Mouse (Mus musculus): ENCODE results near the gene Gas2l3. TPM values are rescaled to one million over a fixed set of nuclear protein-coding genes. Genes with fewer than 3 reads are reported as not detected.

Gene Gas2l3
- polyA plus RNA-seq, 1 experiment, result 0.11 TPM

- Histone ChIP-seq H3K36me3 (ENCODE audit: control insufficient read depth) (no peaks in the 10 kb centered on the region), H3K9me3 (ENCODE audit: control insufficient read depth, low read length) (no peaks in the 10 kb centered on the region), H3K4me1 (ENCODE audit: control insufficient read depth) (peaks cover 2% of the 10 kb centered on the region), H3K4me3 (replicated peaks) (no peak overlapping the region), H3K27me3 (ENCODE audit: control insufficient read depth) (no peaks in the 10 kb centered on the region)
- TF ChIP-seq TAL1 (IDR thresholded peaks at IDR 0.05; ENCODE audit: low read length), result no peak
- no peak for TF ChIP-seq GATA1 (IDR thresholded peaks at IDR 0.05; ENCODE audit: low read length)
Measured at GRCm38 (mm10) chr10:89391571-89392163, 52.1 kb downstream of the Gas2l3 start.

DNA sequence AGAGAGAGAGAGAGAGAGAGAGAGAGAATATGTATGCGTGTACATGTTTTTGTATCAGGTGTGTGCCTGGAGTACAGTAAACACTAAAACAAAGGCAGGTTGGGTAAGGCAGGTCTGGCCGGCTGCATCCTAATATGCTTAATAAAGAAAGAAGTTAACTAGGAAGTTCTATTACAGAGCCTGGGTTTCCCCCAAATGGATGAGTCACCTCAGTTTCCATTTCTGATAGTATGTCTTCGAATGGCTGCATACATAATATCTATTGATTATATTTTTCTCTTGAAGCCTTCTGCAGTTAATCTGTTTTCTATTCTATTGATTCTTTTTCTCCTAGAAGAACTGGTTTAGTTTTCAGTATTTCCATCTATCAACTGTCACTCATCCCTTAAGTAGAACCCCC lies 57.3 kb downstream of the Gas2l3 start:
- H3K36me3 ChIP-seq (ENCODE audit: control insufficient read depth), result no peaks in the 10 kb centered on the region
- no peaks in the 10 kb centered on the region for H3K9me3 ChIP-seq (ENCODE audit: control insufficient read depth, low read length)
- H3K4me3 ChIP-seq (replicated peaks), result no peak overlapping the region
- no peaks in the 10 kb centered on the region for H3K27me3 ChIP-seq (ENCODE audit: control insufficient read depth)
- no peak for TF ChIP-seq GATA1 (IDR thresholded peaks at IDR 0.05; ENCODE audit: low read length)
- TF ChIP-seq TAL1 (IDR thresholded peaks at IDR 0.05; ENCODE audit: low read length), result no peak
- no peaks in the 10 kb centered on the region for H3K4me1 ChIP-seq (ENCODE audit: control insufficient read depth)

GRCm38 (mm10) chr10:89383462-89383861 lies 60.3 kb downstream of the Gas2l3 start:
- Histone ChIP-seq H3K4me3 (replicated peaks) (no peak overlapping the region), H3K36me3 (ENCODE audit: control insufficient read depth) (no peaks in the 10 kb centered on the region), H3K27me3 (ENCODE audit: control insufficient read depth) (no peaks in the 10 kb centered on the region), H3K9me3 (ENCODE audit: control insufficient read depth, low read length) (no peaks in the 10 kb centered on the region), H3K4me1 (ENCODE audit: control insufficient read depth) (no peaks in the 10 kb centered on the region)
- no peak for TF ChIP-seq TAL1 (IDR thresholded peaks at IDR 0.05; ENCODE audit: low read length)

- Histone ChIP-seq H3K4me1 (ENCODE audit: control insufficient read depth) (no peaks in the 10 kb centered on the region), H3K36me3 (ENCODE audit: control insufficient read depth) (no peaks in the 10 kb centered on the region), H3K4me3 (replicated peaks) (no peak overlapping the region), H3K9me3 (ENCODE audit: control insufficient read depth, low read length) (no peaks in the 10 kb centered on the region), H3K27me3 (ENCODE audit: control insufficient read depth) (no peaks in the 10 kb centered on the region)
- TF ChIP-seq TAL1 (IDR thresholded peaks at IDR 0.05; ENCODE audit: low read length) (no peak), GATA1 (IDR thresholded peaks at IDR 0.05; ENCODE audit: low read length) (no peak)
Measured at GRCm38 (mm10) chr10:89377750-89378149, 66.0 kb downstream of the Gas2l3 start.

DNA sequence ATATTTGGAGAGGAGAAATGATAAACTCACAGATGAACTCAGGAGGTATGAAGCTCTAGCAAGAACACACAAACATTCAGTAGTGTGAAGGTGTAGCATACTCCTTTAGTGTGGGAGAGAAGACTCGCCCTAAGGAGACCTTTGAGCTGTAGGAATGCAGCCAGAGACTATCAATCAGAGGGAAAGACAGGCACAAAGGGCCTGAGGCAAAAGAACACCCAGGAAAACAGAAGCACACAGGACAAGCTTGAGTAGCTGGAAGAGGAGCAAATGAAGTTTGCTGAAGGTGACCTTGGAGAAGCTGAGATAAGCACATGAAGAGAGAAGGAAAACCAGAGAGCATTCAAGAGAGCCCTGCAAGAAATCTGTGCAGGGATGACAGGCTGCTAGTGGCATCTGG lies 73.7 kb downstream of the Gas2l3 start:
- no peaks in the 10 kb centered on the region for H3K4me1 ChIP-seq (ENCODE audit: control insufficient read depth)
- H3K4me3 ChIP-seq (replicated peaks), result no peak overlapping the region
- no peaks in the 10 kb centered on the region for H3K36me3 ChIP-seq (ENCODE audit: control insufficient read depth)
- H3K27me3 ChIP-seq (ENCODE audit: control insufficient read depth), result no peaks in the 10 kb centered on the region
- H3K9me3 ChIP-seq (ENCODE audit: control insufficient read depth, low read length), result no peaks in the 10 kb centered on the region
- TF ChIP-seq TAL1 (IDR thresholded peaks at IDR 0.05; ENCODE audit: low read length) (no peak), GATA1 (IDR thresholded peaks at IDR 0.05; ENCODE audit: low read length) (no peak)

DNA sequence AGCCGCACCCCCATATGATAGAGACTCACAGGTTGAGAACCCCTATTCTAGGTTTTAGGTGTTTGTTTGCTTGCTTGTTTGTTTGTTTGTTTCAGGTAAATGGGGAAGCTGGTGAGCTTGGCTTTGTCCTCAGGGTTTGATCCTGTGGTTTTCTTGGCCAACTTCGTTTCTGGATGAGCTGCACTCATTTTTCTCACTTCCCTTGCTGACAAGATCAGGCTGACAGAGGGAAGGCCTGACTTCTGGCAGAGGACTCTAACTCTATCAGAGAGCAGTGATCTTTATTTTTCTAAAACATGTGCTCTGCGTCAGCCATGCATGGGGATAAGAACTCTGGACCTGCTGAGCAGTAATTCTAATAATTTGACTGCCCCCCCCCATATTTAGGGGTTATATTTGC lies 84.8 kb downstream of the Gas2l3 start:
- TF ChIP-seq GATA1 (IDR thresholded peaks at IDR 0.05; ENCODE audit: low read length) (no peak), TAL1 (IDR thresholded peaks at IDR 0.05; ENCODE audit: low read length) (no peak)
- Histone ChIP-seq H3K4me3 (replicated peaks) (no peak overlapping the region), H3K4me1 (ENCODE audit: control insufficient read depth) (no peaks in the 10 kb centered on the region), H3K36me3 (ENCODE audit: control insufficient read depth) (no peaks in the 10 kb centered on the region), H3K27me3 (ENCODE audit: control insufficient read depth) (no peaks in the 10 kb centered on the region), H3K9me3 (ENCODE audit: control insufficient read depth, low read length) (no peaks in the 10 kb centered on the region)

Other genes with a start within 250 kb of the Gas2l3 start
- not detected in 2 replicates for gene Ano4, start 99.2 kb downstream of the Gas2l3 start, polyA plus RNA-seq (2012)
- gene Nr1h4, start 89.6 kb upstream of the Gas2l3 start, polyA plus RNA-seq (2012), result not detected in 2 replicates
- gene Slc17a8, start 177.3 kb upstream of the Gas2l3 start, polyA plus RNA-seq (2012), result 0.01 TPM in 1 of 2 replicates, not detected in the other
- 0.29 and 1.3 TPM in 2 replicates for gene Scyl2, start 242.3 kb upstream of the Gas2l3 start, polyA plus RNA-seq (2012)

Data from erythroblast, embryonic 14.5 days (primary cell).